Mouse (Mus musculus) testis, adult 2 months (tissue): ENCODE results near the gene Nid1.
"Not testable (repeated sequence)": the region's sequence is repeated elsewhere in the genome, so short reads cannot be mapped to it uniquely, and the experiment has no call there.

Experiments
- CTCF ChIP-seq: fragments of 200-500 bp; IDR thresholded peaks from 2 replicates; pipeline ENCODE4 v1.5.1; 2012; ENCODE audit warnings: low read depth, mild to moderate bottlenecking, inconsistent platforms, low read length, moderate library complexity; ENCODE audit not compliant: control insufficient read depth, insufficient read depth, insufficient replicate concordance
- POLR2A ChIP-seq: fragments of 200-500 bp; IDR thresholded peaks from 2 replicates; pipeline ENCODE4 v1.6.1; 2012; ENCODE audit warnings: low read depth, mild to moderate bottlenecking, inconsistent platforms, low read length, moderate library complexity; ENCODE audit not compliant: control insufficient read depth

DNA sequence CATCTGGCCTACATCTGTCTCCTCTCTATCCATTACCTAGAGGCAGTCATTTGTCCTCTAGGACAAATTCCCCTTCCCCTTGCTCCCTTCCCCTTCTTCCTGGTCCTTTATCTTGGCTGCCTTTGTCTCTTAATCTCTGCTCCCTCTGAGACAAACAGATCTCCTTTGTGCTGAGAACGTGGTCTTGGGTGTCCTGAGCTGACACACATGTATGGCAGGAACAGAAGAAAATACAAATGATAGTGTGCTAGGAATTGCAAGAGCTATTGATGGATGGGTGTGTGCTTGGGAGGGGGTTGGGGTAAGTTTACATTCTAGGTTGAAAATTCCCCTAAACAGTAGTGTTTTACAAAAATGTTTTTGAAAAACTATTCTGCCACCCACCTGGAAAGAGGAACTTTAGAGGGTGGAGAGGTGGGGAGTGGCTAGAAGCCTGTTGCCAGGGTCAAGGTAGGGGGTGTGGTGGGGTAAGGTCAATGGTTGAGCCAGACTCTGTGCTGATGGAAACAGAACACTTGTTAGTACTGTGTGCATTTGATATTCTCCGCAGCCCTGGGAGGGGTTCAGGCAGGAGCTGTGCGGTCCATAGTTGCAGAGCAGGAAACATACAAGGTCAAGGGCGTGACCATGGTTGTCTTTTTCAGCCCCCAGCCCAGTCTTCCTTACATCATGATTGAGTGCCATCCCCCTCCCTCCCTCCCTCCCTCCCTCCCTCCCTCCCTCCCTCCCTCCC, 9.5 kb downstream of the Nid1 start:
- not testable (repeated sequence) for TF ChIP-seq POLR2A, CTCF
